Mouse (Mus musculus) large intestine, adult 2 months (tissue): ENCODE data around the gene Recql5. TPM values are rescaled to one million over a fixed set of nuclear protein-coding genes. Genes with fewer than 3 reads are reported as not detected.
"Not testable (repeated sequence)": the region's sequence is repeated elsewhere in the genome, so short reads cannot be mapped to it uniquely, and the experiment has no call there.

Experiments
- DNase-seq: peaks from one replicate; pipeline ENCODE4 v3.0.0-alpha.2; 2012; ENCODE audit warnings: low read depth, low spot score
- WGBS: fragments of 180-500 bp; shearing (Covaris S2); methylation state at CpG from one replicate; pipeline ENCODE4 v1.1.7; 2018; 5-methylcytosine and 5-hydroxymethylcytosine counted together
- polyA plus RNA-seq: library from polyadenylated mRNA; depleted of rRNA; stranded (reverse); fragments of >200 nt; gene quantifications from 2 replicates; pipeline ENCODE4 v1.2.3, GENCODE M21; 2012; rRNA removed

The Recql5 gene
- polyA plus RNA-seq, 1 experiment = 16.0 TPM

DNA sequence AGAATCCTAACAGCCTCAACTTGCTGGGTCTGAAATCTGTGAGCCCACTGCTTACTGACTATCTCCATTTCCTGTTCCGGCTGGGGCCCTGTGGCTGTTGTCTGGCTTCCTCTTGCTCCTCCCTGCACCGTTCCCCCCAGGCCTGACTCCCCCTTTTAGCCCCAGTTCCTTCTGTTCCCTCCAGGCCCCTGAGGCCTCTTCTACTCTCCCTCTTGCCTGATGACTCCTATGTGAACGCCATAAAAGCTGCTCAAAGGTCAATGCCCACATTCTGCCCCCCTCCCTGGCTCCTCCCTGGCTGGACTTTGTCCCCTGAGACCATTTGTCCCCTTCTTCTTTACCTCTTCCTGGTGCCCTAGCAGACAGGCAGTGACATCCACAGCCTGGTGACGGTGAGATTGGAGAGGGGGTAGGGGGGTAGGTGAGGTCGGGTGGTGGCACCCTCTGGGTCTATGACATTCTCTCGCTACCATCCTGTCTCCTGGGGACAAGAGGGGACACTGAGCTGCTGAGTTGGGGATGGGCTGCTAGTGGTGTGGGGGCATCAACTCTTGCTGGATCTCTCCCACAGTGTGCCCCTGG is 56.0 kb downstream of the Recql5 start:
- DNase-seq = peak; percentile 91
- WGBS = 23% methylated on average over 6 of the region's 6 CpGs

DNA sequence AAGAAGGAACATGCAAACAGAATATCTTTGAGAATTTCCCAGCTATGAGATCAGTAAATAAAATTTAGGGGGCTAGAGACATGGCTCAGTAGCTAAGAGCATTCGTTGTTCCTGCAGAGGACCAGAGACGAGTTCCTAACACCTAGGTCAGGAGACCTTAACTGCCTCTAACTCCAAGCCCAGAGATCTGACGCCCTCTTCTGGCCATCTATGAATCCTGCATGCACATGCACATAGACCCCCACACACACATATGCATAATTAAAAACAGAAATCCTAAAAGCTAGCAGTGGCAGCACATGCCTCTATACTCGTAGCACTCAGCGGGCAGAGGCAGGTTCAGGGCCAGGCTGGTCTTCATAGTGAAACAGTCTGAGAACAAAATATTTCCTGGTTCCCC is 56.8 kb downstream of the Recql5 start:
- no peak for DNase-seq
- WGBS = 68% methylated on average over 5 of the region's 5 CpGs

DNA sequence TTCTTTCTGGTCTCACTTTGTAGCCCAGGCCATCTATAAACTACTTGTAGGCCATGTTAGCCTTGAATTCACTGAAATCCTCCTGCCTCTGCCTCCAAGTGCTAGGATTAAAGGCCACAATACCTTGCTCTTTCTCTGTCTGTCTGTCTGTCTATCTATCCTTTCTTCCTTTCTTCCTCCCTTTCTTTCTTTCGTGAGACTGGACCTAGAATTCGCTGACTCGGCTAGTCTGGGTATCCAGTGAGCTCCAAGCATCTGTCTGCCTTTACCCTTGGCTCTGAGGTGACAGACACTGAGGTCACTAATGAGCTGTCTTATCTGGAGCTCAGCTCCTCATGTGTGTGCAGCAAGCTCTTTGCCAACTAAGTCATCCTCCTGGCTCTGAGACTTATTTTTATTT is 57.3 kb downstream of the Recql5 start:
- WGBS = 88% methylated on average over 3 of the region's 3 CpGs

DNA sequence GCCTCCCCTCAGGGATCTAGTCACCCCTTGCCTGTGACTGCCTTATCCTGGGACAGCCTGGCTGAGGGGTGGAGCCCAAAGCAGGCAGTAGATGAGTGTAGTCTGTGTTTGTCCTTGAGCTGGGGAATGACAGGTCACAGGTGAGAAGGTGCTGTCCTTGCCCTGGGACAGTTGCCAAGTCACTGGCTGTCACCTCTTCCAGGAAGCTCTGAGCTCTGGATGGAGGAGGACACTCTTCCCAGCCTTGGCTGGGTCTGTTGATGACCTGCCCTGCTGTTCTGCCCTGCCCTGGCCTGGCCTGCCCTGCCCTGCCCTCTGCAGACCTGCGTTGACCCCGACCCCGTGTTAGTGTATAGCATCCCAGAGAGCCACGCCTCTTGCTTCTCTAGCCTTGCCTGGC is 60.8 kb downstream of the Recql5 start:
- peak; percentile 79 for DNase-seq
- WGBS = 29% methylated on average over 4 of the region's 4 CpGs

More for the DNA sequence above, 57.3 kb downstream of the Recql5 start:
- no peak for DNase-seq

GRCm38 (mm10) chr11:115869393-115869792 is 63.9 kb downstream of the Recql5 start:
- peak; percentile 78 for DNase-seq
- 32% methylated on average over 8 of the region's 8 CpGs for WGBS

DNA sequence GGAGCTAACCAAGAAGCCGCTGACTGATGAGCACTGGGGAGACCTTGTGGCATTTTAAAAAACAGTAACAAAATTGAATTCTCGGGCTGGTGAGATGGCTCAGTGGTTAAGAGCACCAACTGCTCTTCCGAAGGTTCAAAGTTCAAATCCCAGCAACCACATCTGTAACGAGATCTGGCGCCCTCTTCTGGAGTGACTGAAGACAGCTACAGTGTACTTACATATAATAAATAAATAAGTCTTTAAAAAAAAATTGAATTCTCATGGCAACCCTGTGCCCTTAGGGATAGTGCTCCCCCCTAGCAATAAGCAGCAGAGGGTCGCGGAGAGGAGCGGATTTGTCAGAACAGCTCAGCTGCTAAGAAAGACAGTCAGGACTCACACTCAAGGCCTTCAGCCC is 69.4 kb downstream of the Recql5 start:
- no peak for DNase-seq

DNA sequence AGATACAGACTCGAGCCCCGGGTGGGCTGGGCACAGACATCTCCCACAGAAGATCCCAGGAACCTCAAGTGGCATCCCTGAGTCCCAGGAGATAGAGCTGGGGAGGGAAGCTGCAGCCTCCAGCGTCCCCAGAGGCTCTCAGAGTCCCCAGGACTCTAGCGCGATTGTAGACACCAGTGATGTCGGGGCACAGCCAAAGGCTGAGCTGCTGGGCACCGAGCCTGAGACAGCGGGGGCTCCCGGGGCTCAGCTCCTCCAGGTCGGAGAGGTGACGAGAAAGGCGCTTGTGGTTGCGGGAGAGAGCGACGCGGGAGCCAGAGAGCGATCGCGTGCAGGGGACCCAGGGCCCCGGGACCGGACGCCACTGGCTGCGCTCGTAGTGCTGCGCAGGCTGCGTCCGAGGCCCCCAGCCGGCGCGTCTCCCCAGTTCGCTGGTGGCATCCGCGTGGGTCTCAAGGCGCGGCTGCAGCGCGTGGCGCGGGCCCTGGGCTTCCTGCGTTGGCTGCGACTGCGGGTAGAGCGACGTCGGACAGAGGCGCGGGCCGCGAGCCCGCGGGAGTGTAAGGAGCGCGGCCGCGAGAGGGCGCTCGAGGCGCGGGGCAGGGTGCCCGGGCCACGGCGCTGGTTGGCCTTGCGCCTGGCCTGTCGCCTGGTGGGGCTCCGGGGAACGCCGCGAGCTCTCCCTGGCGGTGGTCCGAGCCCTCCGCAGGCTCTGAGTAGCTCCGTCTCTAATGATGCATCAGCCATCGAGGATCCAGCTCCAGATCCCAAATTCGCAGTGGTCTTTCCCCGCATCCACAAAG is 73.9 kb downstream of the Recql5 start:
- WGBS = 1% methylated on average over 74 of the region's 75 CpGs
- DNase-seq = no peak

More for the DNA sequence above, 69.4 kb downstream of the Recql5 start:
- WGBS = 75% methylated on average over 8 of the region's 8 CpGs

DNA sequence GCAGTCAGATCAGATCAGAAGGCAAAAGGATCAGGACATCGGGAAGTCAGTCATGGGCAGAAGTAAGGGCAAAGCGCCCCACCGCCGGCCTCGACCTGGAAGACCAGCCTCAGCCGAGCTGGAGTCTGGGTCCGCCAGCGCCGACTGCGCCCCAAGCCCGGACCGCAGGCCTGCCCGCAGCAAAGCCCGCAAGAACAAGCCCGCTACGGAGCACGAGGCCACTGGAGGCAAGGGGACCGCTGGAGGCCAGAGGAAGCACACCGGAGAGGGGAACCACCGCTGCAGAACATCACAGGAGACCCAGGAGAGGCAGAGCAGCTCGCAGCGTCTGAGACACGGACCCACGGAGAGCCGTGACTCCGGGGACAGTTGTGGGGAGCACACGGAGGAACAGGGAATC is 74.9 kb downstream of the Recql5 start, which contains the start of gene Myo15b:
Myo15b (plus strand) TSS at position 53 of the 400 bp plus-strand sequence.
- WGBS = 44% methylated on average over 27 of the region's 27 CpGs
- DNase-seq = no peak

DNA sequence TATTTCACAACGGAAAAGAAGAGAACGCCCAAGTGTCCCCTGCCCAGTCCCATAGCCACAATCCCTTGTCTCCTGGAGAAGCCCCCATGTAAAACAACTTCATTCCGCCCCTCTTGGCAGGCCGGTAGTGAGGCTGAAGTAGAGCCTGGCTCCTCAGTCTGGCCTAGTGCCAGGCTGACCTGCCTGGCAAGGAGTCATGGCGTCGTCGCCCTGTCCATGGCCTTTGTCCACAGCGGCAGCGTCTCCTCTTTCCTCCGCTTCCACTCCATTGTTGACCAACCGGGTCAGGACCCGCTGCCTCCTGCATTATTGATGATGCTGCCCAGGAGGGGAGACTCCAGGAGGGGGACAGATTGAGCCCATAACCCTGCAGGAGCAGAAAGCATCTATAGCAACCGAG is 75.3 kb downstream of the Recql5 start:
- no peak for DNase-seq

GRCm38 (mm10) chr11:115857146-115857545 is 76.1 kb downstream of the Recql5 start:
- DNase-seq = not testable (repeated sequence)
- WGBS = 86% methylated on average over 4 of the region's 4 CpGs

More for the DNA sequence above, 75.3 kb downstream of the Recql5 start:
- 59% methylated on average over 13 of the region's 13 CpGs for WGBS

- 88% methylated on average over 6 of the region's 6 CpGs for WGBS
- no peak for DNase-seq
Observed at GRCm38 (mm10) chr11:115854674-115855073, 78.6 kb downstream of the Recql5 start.

- 98% methylated on average over 2 of the region's 2 CpGs for WGBS
- no peak for DNase-seq
Observed at GRCm38 (mm10) chr11:115845819-115846218, 87.5 kb downstream of the Recql5 start.

DNA sequence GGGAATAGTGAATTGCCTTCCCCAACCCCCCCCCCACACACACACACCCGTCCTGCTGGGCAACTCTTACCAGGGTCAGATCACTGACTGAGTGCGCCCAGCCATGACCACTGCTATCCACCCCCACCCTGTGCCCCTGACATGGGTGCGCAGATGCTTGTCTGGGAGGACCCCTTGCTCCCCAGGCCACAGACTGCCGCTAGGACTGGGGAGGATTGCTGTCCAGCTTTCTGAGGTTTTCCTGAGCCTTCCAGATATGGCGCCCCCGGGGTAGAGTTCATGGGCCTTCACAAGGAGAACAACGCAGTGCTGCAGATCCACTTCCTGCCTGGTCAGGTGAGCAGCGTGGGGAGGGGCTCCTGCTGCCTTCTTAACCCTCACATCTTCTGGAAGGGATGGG is 89.0 kb downstream of the Recql5 start:
- no peak for DNase-seq
- WGBS = 32% methylated on average over 8 of the region's 8 CpGs

- 46% methylated on average over 5 of the region's 5 CpGs for WGBS
- peak; percentile 95 for DNase-seq
Observed at GRCm38 (mm10) chr11:115843891-115844239, 89.4 kb downstream of the Recql5 start.

GRCm38 (mm10) chr11:115843141-115843890 is 90.0 kb downstream of the Recql5 start:
- WGBS = 54% methylated on average over 14 of the region's 14 CpGs
- no peak for DNase-seq

Other genes starting within 250 kb of the Recql5 start
- 38.7 and 43.6 TPM in 2 replicates for gene Grb2, start 224.9 kb downstream of the Recql5 start, polyA plus RNA-seq
- gene Tmem94, start 168.0 kb downstream of the Recql5 start, polyA plus RNA-seq = 57.9 and 85.8 TPM in 2 replicates
- 31.3 and 42.0 TPM in 2 replicates for gene Caskin2, start 119.8 kb downstream of the Recql5 start, polyA plus RNA-seq
- gene Tsen54, start 118.8 kb downstream of the Recql5 start, polyA plus RNA-seq = 31.4 and 31.5 TPM in 2 replicates
- gene Llgl2, start 109.4 kb downstream of the Recql5 start, polyA plus RNA-seq = 191 and 194 TPM in 2 replicates
- 696 and 883 TPM in 2 replicates for gene Myo15b, start 75.1 kb downstream of the Recql5 start, polyA plus RNA-seq
- 4.9 and 6.3 TPM in 2 replicates for gene Smim5, start 33.5 kb downstream of the Recql5 start, polyA plus RNA-seq
- 37.5 and 45.5 TPM in 2 replicates for gene Smim6, start 21.5 kb downstream of the Recql5 start, polyA plus RNA-seq
- 17.3 and 20.7 TPM in 2 replicates for gene Sap30bp, start 195 bp downstream of the Recql5 start, polyA plus RNA-seq
- 40.1 and 62.1 TPM in 2 replicates for gene Itgb4, start 41.2 kb upstream of the Recql5 start, polyA plus RNA-seq
- 26.3 and 32.0 TPM in 2 replicates for gene Galk1, start 79.2 kb upstream of the Recql5 start, polyA plus RNA-seq
- 265 and 273 TPM in 2 replicates for gene H3f3b, start 94.5 kb upstream of the Recql5 start, polyA plus RNA-seq
- gene Unk, start 96.8 kb upstream of the Recql5 start, polyA plus RNA-seq = 18.8 and 26.0 TPM in 2 replicates
- 8.0 and 8.6 TPM in 2 replicates for gene Unc13d, start 144.5 kb upstream of the Recql5 start, polyA plus RNA-seq
- gene Wbp2, start 153.5 kb upstream of the Recql5 start, polyA plus RNA-seq = 166 and 197 TPM in 2 replicates
- gene Trim47, start 193.7 kb upstream of the Recql5 start, polyA plus RNA-seq = 19.1 and 23.7 TPM in 2 replicates
- gene Trim65, start 197.7 kb upstream of the Recql5 start, polyA plus RNA-seq = 11.1 and 16.3 TPM in 2 replicates
- 55.2 and 61.2 TPM in 2 replicates for gene Mrpl38, start 205.4 kb upstream of the Recql5 start, polyA plus RNA-seq
- 7.6 and 10.4 TPM in 2 replicates for gene Fbf1, start 234.7 kb upstream of the Recql5 start, polyA plus RNA-seq